In the genomic region with DNA sequence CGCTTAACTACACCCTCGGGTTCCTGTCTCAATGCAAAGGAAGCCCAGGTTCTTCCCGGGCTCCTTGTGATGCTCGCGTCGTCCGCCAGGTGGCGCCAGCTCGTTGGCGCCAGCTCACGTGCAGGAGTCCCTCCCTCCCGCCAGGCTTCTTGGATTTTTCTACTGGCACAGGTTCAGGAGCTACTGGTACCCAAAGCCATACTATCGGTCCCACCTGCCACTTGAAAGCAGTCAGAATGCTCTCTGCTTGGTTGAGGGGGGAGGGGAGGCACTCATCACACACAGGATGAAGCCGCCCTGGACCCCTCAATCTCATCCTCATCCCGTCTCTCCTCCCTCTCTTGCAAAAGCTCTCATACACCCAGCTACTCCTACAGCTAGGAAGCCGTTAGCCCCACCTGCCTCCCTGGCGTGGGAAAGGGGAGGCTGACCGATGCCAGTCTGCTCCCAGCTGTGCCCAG, we compare ENCODE assay signal across 8 mouse cellular contexts. TPM values are rescaled to one million over a fixed set of nuclear protein-coding genes. Genes with fewer than 3 reads are reported as not detected.
DNase-seq lines count a peak whose midpoint lies in the region; ATAC-seq and TF ChIP-seq lines count a peak whose summit lies in the region.

No protein-coding gene starts in this region.

- peaks cover 18% of the 10 kb centered on the region for H3K4me1 ChIP-seq in embryonic facial prominence, embryonic 10.5 days
- peaks cover 25% of the 10 kb centered on the region for H3K4me1 ChIP-seq in heart, embryonic 10.5 days
- H3K4me1 ChIP-seq in kidney, embryonic 16.5 days (ENCODE audit: insufficient read depth, low read length): no peaks in the 10 kb centered on the region
- peaks cover 23% of the 10 kb centered on the region for H3K4me1 ChIP-seq in liver, embryonic 12.5 days
- no peaks in the 10 kb centered on the region for H3K4me1 ChIP-seq in neural tube, embryonic 12.5 days
- H3K4me1 ChIP-seq in testis, adult 2 months (ENCODE audit: control insufficient read depth, insufficient read depth, low read length): peaks cover 28% of the 10 kb centered on the region

- no peaks in the 10 kb centered on the region for H3K36me3 ChIP-seq in embryonic facial prominence, embryonic 10.5 days (replicated peaks)
- H3K36me3 ChIP-seq in heart, embryonic 10.5 days: no peaks in the 10 kb centered on the region
- no peaks in the 10 kb centered on the region for H3K36me3 ChIP-seq in kidney, embryonic 16.5 days (ENCODE audit: insufficient read depth, low read length)
- no peaks in the 10 kb centered on the region for H3K36me3 ChIP-seq in liver, embryonic 12.5 days
- no peaks in the 10 kb centered on the region for H3K36me3 ChIP-seq in neural tube, embryonic 12.5 days
- no peaks in the 10 kb centered on the region for H3K36me3 ChIP-seq in testis, adult 2 months (ENCODE audit: control insufficient read depth, insufficient read depth, low read length)

- H3K9ac ChIP-seq in kidney, embryonic 16.5 days (replicated peaks; ENCODE audit: low read length): peak overlapping the region; percentile 22; the same call in 1 of the 2 replicates
- no peak overlapping the region for H3K9ac ChIP-seq in liver, embryonic 12.5 days
- no peak overlapping the region for H3K9ac ChIP-seq in neural tube, embryonic 12.5 days

- 6% methylated on average over 18 of the region's 18 CpGs for WGBS in embryonic facial prominence, embryonic 10.5 days
- 9% methylated on average over 18 of the region's 18 CpGs for WGBS in heart, embryonic 10.5 days
- 7% methylated on average over 18 of the region's 18 CpGs for WGBS in kidney, embryonic 16.5 days
- WGBS in liver, embryonic 12.5 days (ENCODE audit: insufficient replicate concordance): 7% methylated on average over 18 of the region's 18 CpGs
- WGBS in neural tube, embryonic 12.5 days: 5% methylated on average over 18 of the region's 18 CpGs

- TF ChIP-seq CTCF in testis, adult 2 months (IDR thresholded peaks at IDR 0.05; ENCODE audit: control insufficient read depth, insufficient read depth, insufficient replicate concordance, low read depth, low read length): peak; percentile 95

- DNase-seq in 416B (ENCODE audit: low read depth): peak; percentile 73
- DNase-seq in adrenal gland, adult 8-10 months: peak; percentile 36
- peak; percentile 89 for DNase-seq in embryonic facial prominence, embryonic 10.5 days (ENCODE audit: low spot score)
- no peak for DNase-seq in heart, embryonic 10.5 days (ENCODE audit: low spot score)

- TF ChIP-seq POLR2A in testis, adult 2 months (IDR thresholded peaks at IDR 0.05; ENCODE audit: control insufficient read depth, low read depth, low read length): no peak

- H3K4me3 ChIP-seq in embryonic facial prominence, embryonic 10.5 days: peak overlapping the region; percentile 31; the same call in 1 of the 2 replicates
- H3K4me3 ChIP-seq in heart, embryonic 10.5 days: peak overlapping the region; percentile 27
- no peak overlapping the region for H3K4me3 ChIP-seq in kidney, embryonic 16.5 days (ENCODE audit: low read length)
- no peak overlapping the region for H3K4me3 ChIP-seq in liver, embryonic 12.5 days
- no peak overlapping the region for H3K4me3 ChIP-seq in neural tube, embryonic 12.5 days
- peak overlapping the region; percentile 18; the same call in 1 of the 2 replicates for H3K4me3 ChIP-seq in testis, adult 2 months (ENCODE audit: control insufficient read depth, low read depth, low read length)

- H3K4me2 ChIP-seq in kidney, embryonic 16.5 days (replicated peaks; ENCODE audit: low read depth, low read length): peak overlapping the region; percentile 31
- H3K4me2 ChIP-seq in liver, embryonic 12.5 days: no peak overlapping the region
- peak overlapping the region; percentile 44 for H3K4me2 ChIP-seq in neural tube, embryonic 12.5 days (replicated peaks)

- peak; percentile 17; the same call in 1 of the 2 replicates for ATAC-seq in kidney, embryonic 16.5 days (ENCODE audit: low FRiP score, low TSS enrichment)
- ATAC-seq in liver, embryonic 12.5 days: 0 out of 2 replicates have a peak, but pooled peaks have one; percentile 12
- peak; percentile 31 for ATAC-seq in neural tube, embryonic 12.5 days (ENCODE audit: low FRiP score, low read depth)

- H3K27me3 ChIP-seq in embryonic facial prominence, embryonic 10.5 days (replicated peaks; ENCODE audit: low read depth, poor library complexity, severe bottlenecking): peaks cover 45% of the 10 kb centered on the region
- H3K27me3 ChIP-seq in heart, embryonic 10.5 days (ENCODE audit: insufficient read depth, poor library complexity, severe bottlenecking): peaks cover 49% of the 10 kb centered on the region
- H3K27me3 ChIP-seq in kidney, embryonic 16.5 days (ENCODE audit: insufficient read depth, low read length): no peaks in the 10 kb centered on the region
- H3K27me3 ChIP-seq in liver, embryonic 12.5 days (replicated peaks): peaks cover 70% of the 10 kb centered on the region
- H3K27me3 ChIP-seq in neural tube, embryonic 12.5 days (replicated peaks): peaks cover 13% of the 10 kb centered on the region
- H3K27me3 ChIP-seq in testis, adult 2 months (ENCODE audit: control insufficient read depth, insufficient read depth, low read length): no peaks in the 10 kb centered on the region

- no peaks in the 10 kb centered on the region for H3K9me3 ChIP-seq in embryonic facial prominence, embryonic 10.5 days
- H3K9me3 ChIP-seq in heart, embryonic 10.5 days: no peaks in the 10 kb centered on the region
- H3K9me3 ChIP-seq in kidney, embryonic 16.5 days (ENCODE audit: low read length): no peaks in the 10 kb centered on the region
- no peaks in the 10 kb centered on the region for H3K9me3 ChIP-seq in liver, embryonic 12.5 days (replicated peaks)
- no peaks in the 10 kb centered on the region for H3K9me3 ChIP-seq in neural tube, embryonic 12.5 days

- H3K27ac ChIP-seq in embryonic facial prominence, embryonic 10.5 days (replicated peaks): no peak overlapping the region
- H3K27ac ChIP-seq in heart, embryonic 10.5 days: no peak overlapping the region
- no peak overlapping the region for H3K27ac ChIP-seq in kidney, embryonic 16.5 days (ENCODE audit: low read length)
- no peak overlapping the region for H3K27ac ChIP-seq in liver, embryonic 12.5 days
- H3K27ac ChIP-seq in neural tube, embryonic 12.5 days: no peak overlapping the region
- no peak overlapping the region for H3K27ac ChIP-seq in testis, adult 2 months (ENCODE audit: control insufficient read depth, insufficient read depth, low read depth, low read length)

RNA-seq across cellular contexts. Expression of a gene that starts 21.8 kb away (rescaled TPM):
- total RNA-seq in adrenal gland, adult 8-10 months (2022): under 1 TPM in 2 of 4 experiments, not detected in 2; 0.12 to 0.18 TPM
- polyA plus RNA-seq in embryonic facial prominence, embryonic 10.5 days (2016; fragmentation: Nextera tagmentation; extraction: Ambion mirVana): 0.09 TPM in 1 of 2 replicates, not detected in the other
- polyA plus RNA-seq in heart, embryonic 10.5 days (2016; fragmentation: Nextera tagmentation; extraction: Ambion mirVana): not detected in 2 replicates
- polyA plus RNA-seq in kidney, embryonic 16.5 days (2015; fragmentation: Nextera tagmentation; extraction: Ambion mirVana): 0.08 TPM in 1 of 2 replicates, not detected in the other
- polyA plus RNA-seq in liver, embryonic 12.5 days (2016; fragmentation: Nextera tagmentation; extraction: Ambion mirVana): not detected in 2 replicates
- polyA plus RNA-seq in neural tube, embryonic 12.5 days (2016; fragmentation: Nextera tagmentation; extraction: Ambion mirVana): not detected in 2 replicates
- polyA plus RNA-seq in testis, adult 2 months (2012; rRNA removed): 0.76 and 0.79 TPM in 2 replicates

RNA-seq across cellular contexts. Expression of a gene that starts 35.2 kb away (rescaled TPM):
- total RNA-seq in adrenal gland, adult 8-10 months (2022): under 1 TPM in 1 of 4 experiments, not detected in 3; 0.05 TPM
- polyA plus RNA-seq in embryonic facial prominence, embryonic 10.5 days (2016; fragmentation: Nextera tagmentation; extraction: Ambion mirVana): 0.10 and 0.17 TPM in 2 replicates
- 0.13 and 0.25 TPM in 2 replicates for polyA plus RNA-seq in heart, embryonic 10.5 days (2016; fragmentation: Nextera tagmentation; extraction: Ambion mirVana)
- polyA plus RNA-seq in kidney, embryonic 16.5 days (2015; fragmentation: Nextera tagmentation; extraction: Ambion mirVana): 0.17 and 0.63 TPM in 2 replicates
- polyA plus RNA-seq in liver, embryonic 12.5 days (2016; fragmentation: Nextera tagmentation; extraction: Ambion mirVana): 0.17 and 0.25 TPM in 2 replicates
- 0.09 and 0.38 TPM in 2 replicates for polyA plus RNA-seq in neural tube, embryonic 12.5 days (2016; fragmentation: Nextera tagmentation; extraction: Ambion mirVana)
- 4.7 and 4.9 TPM in 2 replicates for polyA plus RNA-seq in testis, adult 2 months (2012; rRNA removed)

Comparison
In these comparisons a context has a peak if more than half of its experiments do, and no peak if none do; other contexts are left out.
1. H3K4me3 ChIP-seq: peak in embryonic facial prominence, embryonic 10.5 days (single experiment), heart, embryonic 10.5 days (single experiment) and testis, adult 2 months (single experiment); none in kidney, embryonic 16.5 days (single experiment), liver, embryonic 12.5 days (single experiment) and neural tube, embryonic 12.5 days (single experiment).
2. Peak in every context shown above with its lines, with median percentiles within 50 percentile points of each other: ATAC-seq.